Mouse (Mus musculus) stomach, postnatal 0 days (tissue): Measurements from ENCODE around the gene Gtf3c1. TPM values are rescaled to one million over a fixed set of nuclear protein-coding genes. Genes with fewer than 3 reads are reported as not detected.
"Not testable (repeated sequence)": the region's sequence is repeated elsewhere in the genome, so short reads cannot be mapped to it uniquely, and the experiment has no call there.

Experiments used
- ATAC-seq: fragments of 200-750 bp; cut with Nextera tagmentation; 2 replicates; pipeline ENCODE4 v1.8.0; 2017; ENCODE audit not compliant: low FRiP score, low TSS enrichment
- DNase-seq: peaks from one replicate; pipeline ENCODE4 v3.0.0-alpha.2; 2016; ENCODE audit warnings: low spot score
- H3K27ac ChIP-seq: fragments of 300-500 bp; sonication (generic); replicated peaks from 2 replicates; pipeline ENCODE4 v1.5.1; 2014; ENCODE audit warnings: mild to moderate bottlenecking, control low read depth
- H3K27me3 ChIP-seq: fragments of 300-500 bp; sonication (generic); 2 replicates; pipeline ENCODE4 v1.6.1; 2014; ENCODE audit warnings: low read length; ENCODE audit not compliant: control insufficient read depth, insufficient read depth
- H3K36me3 ChIP-seq: fragments of 300-500 bp; sonication (generic); 2 replicates; pipeline ENCODE4 v1.6.1; 2014; ENCODE audit warnings: low read length, mixed read lengths; ENCODE audit not compliant: control insufficient read depth, insufficient read depth
- H3K4me1 ChIP-seq: fragments of 300-500 bp; sonication (generic); replicated peaks from 2 replicates; pipeline ENCODE4 v1.6.1; 2014; ENCODE audit warnings: antibody characterized with exemption; ENCODE audit not compliant: control insufficient read depth, insufficient read depth
- H3K4me2 ChIP-seq: fragments of 300-500 bp; sonication (generic); replicated peaks from 2 replicates; pipeline ENCODE4 v1.6.1; 2014; ENCODE audit warnings: low read depth, mild to moderate bottlenecking, control low read depth, moderate library complexity
- H3K4me3 ChIP-seq: fragments of 300-500 bp; sonication (generic); 2 replicates; pipeline ENCODE4 v1.5.1; 2014; ENCODE audit warnings: low read depth, low read length, control low read depth
- H3K9ac ChIP-seq: fragments of 300-500 bp; sonication (generic); 2 replicates; pipeline ENCODE4 v1.6.1; 2014; ENCODE audit warnings: mild to moderate bottlenecking, low read length, control low read depth, mixed read lengths
- H3K9me3 ChIP-seq: fragments of 300-500 bp; sonication (generic); 2 replicates; pipeline ENCODE4 v1.6.1; 2016; ENCODE audit warnings: low read length; ENCODE audit not compliant: control insufficient read depth
- CTCF ChIP-seq: IDR thresholded peaks from 2 replicates; pipeline ENCODE4 v1.5.1; 2016; ENCODE audit warnings: antibody characterized with exemption, low read depth, mild to moderate bottlenecking, moderate library complexity
- EP300 ChIP-seq: optimal IDR thresholded peaks from 2 replicates; pipeline ENCODE3; 2016; ENCODE audit warnings: antibody characterized with exemption
- WGBS: fragments of 180-500 bp; shearing (Covaris S2); extraction: QIAGEN DNeasy Blood & Tissue Kit; methylation state at CpG from one replicate; pipeline ENCODE4 v1.1.7; 2014; 5-methylcytosine and 5-hydroxymethylcytosine counted together
- polyA plus RNA-seq: library from polyadenylated mRNA; unstranded; fragments of >200 nt; fragmentation: Nextera tagmentation; extraction: Ambion mirVana; gene quantifications from 2 replicates; pipeline ENCODE4 v1.2.1, GENCODE M21; 2015

Gene Gtf3c1
- polyA plus RNA-seq, 1 experiment from 2014 or later = 6.6 TPM

GRCm38 (mm10) chr7:125716724-125717123 lies 9.1 kb upstream of the Gtf3c1 start:
- no peaks in the 10 kb centered on the region for H3K9me3 ChIP-seq
- 34% methylated on average over 2 of the region's 2 CpGs for WGBS

GRCm38 (mm10) chr7:125714803-125715202 lies 7.2 kb upstream of the Gtf3c1 start:
- no peak overlapping the region for H3K4me3 ChIP-seq
- peaks cover 2% of the 10 kb centered on the region; the same call in 1 of the 2 replicates for H3K4me1 ChIP-seq
- no peaks in the 10 kb centered on the region for H3K9me3 ChIP-seq
- H3K36me3 ChIP-seq = no peaks in the 10 kb centered on the region
- ATAC-seq (no peak), DNase-seq (no peak)
- H3K9ac ChIP-seq = no peak overlapping the region
- H3K27ac ChIP-seq = no peak overlapping the region
- H3K27me3 ChIP-seq = no peaks in the 10 kb centered on the region
- TF ChIP-seq CTCF = no peak
- no peak for TF ChIP-seq EP300
- WGBS = 78% methylated on average over 3 of the region's 3 CpGs
- no peak overlapping the region for H3K4me2 ChIP-seq

More at GRCm38 (mm10) chr7:125716724-125717123, 9.1 kb upstream of the Gtf3c1 start:
- Histone ChIP-seq H3K4me3 (no peak overlapping the region), H3K4me2 (no peak overlapping the region), H3K36me3 (no peaks in the 10 kb centered on the region), H3K27ac (peak overlapping the region; percentile 67; the same call in 1 of the 2 replicates), H3K27me3 (no peaks in the 10 kb centered on the region), H3K4me1 (peaks cover 2% of the 10 kb centered on the region; the same call in 1 of the 2 replicates), H3K9ac (no peak overlapping the region)
- DNase-seq (peak; percentile 62), ATAC-seq (peak; percentile 84)
- TF ChIP-seq EP300 (no peak), CTCF (no peak)

GRCm38 (mm10) chr7:125713542-125714055 lies 6.0 kb upstream of the Gtf3c1 start:
- WGBS = 88% methylated on average over 7 of the region's 7 CpGs
- not testable (repeated sequence) for H3K4me2 ChIP-seq, H3K4me3 ChIP-seq, H3K9ac ChIP-seq, H3K27me3 ChIP-seq, H3K36me3 ChIP-seq, H3K4me1 ChIP-seq, ATAC-seq, DNase-seq, H3K9me3 ChIP-seq, H3K27ac ChIP-seq

- no peak for TF ChIP-seq CTCF
- no peak for TF ChIP-seq EP300
- DNase-seq (peak; percentile 23), ATAC-seq (no peak)
- Histone ChIP-seq H3K4me1 (peaks cover 10% of the 10 kb centered on the region; the same call in 1 of the 2 replicates), H3K9me3 (no peaks in the 10 kb centered on the region), H3K36me3 (peaks cover 5% of the 10 kb centered on the region; the same call in 1 of the 2 replicates), H3K4me2 (peak overlapping the region; percentile 86), H3K4me3 (peak overlapping the region; percentile 92), H3K9ac (peak overlapping the region; percentile 83), H3K27me3 (no peaks in the 10 kb centered on the region), H3K27ac (peak overlapping the region; percentile 49; the same call in 1 of the 2 replicates)
- under 1% methylated on average over 15 of the region's 15 CpGs for WGBS
Observed at GRCm38 (mm10) chr7:125708100-125708499, 520 bp upstream of the Gtf3c1 start.

GRCm38 (mm10) chr7:125707186-125707585 lies 394 bp downstream of the Gtf3c1 start:
- peaks cover 10% of the 10 kb centered on the region; the same call in 1 of the 2 replicates for H3K4me1 ChIP-seq
- peak overlapping the region; percentile 94 for H3K27ac ChIP-seq
- peaks cover 13% of the 10 kb centered on the region for H3K36me3 ChIP-seq
- no peaks in the 10 kb centered on the region for H3K9me3 ChIP-seq
- DNase-seq (peak; percentile 80), ATAC-seq (peak; percentile 85)
- H3K27me3 ChIP-seq = no peaks in the 10 kb centered on the region
- TF ChIP-seq EP300 (no peak), CTCF (peak; percentile 47; the same call in 1 of the 2 replicates)
- peak overlapping the region; percentile 82 for H3K4me2 ChIP-seq
- H3K4me3 ChIP-seq = peak overlapping the region; percentile 92
- H3K9ac ChIP-seq = peak overlapping the region; percentile 87
- 1% methylated on average over 24 of the region's 24 CpGs for WGBS

- Histone ChIP-seq H3K36me3 (peaks cover 45% of the 10 kb centered on the region), H3K27ac (no peak overlapping the region), H3K27me3 (no peaks in the 10 kb centered on the region), H3K9ac (no peak overlapping the region), H3K4me3 (no peak overlapping the region), H3K9me3 (no peaks in the 10 kb centered on the region), H3K4me2 (no peak overlapping the region), H3K4me1 (0 out of 2 replicates have a peak, but pooled peaks cover 5% of the 10 kb centered on the region)
- DNase-seq (no peak), ATAC-seq (no peak)
- TF ChIP-seq EP300 = no peak
- no peak for TF ChIP-seq CTCF
- WGBS = 94% methylated on average over 1 of the region's 1 CpGs
Observed at GRCm38 (mm10) chr7:125702791-125703190, 4.8 kb downstream of the Gtf3c1 start.
